Mouse (Mus musculus) kidney, adult 2 months (tissue): ENCODE measurements around the gene Tcte1.

Experiments used
- CTCF ChIP-seq: fragments of 200-500 bp; conservative IDR thresholded peaks from 2 replicates; pipeline ENCODE4 v1.5.1; 2011; ENCODE audit warnings: low read depth, mild to moderate bottlenecking, control low read depth, low read length, moderate library complexity, mixed read lengths; ENCODE audit not compliant: insufficient read depth, insufficient read length
- POLR2A ChIP-seq: fragments of 200-500 bp; IDR thresholded peaks from one replicate; pipeline ENCODE4 v1.6.1; 2011; ENCODE audit warnings: low read depth, low read length, control low read depth

DNA sequence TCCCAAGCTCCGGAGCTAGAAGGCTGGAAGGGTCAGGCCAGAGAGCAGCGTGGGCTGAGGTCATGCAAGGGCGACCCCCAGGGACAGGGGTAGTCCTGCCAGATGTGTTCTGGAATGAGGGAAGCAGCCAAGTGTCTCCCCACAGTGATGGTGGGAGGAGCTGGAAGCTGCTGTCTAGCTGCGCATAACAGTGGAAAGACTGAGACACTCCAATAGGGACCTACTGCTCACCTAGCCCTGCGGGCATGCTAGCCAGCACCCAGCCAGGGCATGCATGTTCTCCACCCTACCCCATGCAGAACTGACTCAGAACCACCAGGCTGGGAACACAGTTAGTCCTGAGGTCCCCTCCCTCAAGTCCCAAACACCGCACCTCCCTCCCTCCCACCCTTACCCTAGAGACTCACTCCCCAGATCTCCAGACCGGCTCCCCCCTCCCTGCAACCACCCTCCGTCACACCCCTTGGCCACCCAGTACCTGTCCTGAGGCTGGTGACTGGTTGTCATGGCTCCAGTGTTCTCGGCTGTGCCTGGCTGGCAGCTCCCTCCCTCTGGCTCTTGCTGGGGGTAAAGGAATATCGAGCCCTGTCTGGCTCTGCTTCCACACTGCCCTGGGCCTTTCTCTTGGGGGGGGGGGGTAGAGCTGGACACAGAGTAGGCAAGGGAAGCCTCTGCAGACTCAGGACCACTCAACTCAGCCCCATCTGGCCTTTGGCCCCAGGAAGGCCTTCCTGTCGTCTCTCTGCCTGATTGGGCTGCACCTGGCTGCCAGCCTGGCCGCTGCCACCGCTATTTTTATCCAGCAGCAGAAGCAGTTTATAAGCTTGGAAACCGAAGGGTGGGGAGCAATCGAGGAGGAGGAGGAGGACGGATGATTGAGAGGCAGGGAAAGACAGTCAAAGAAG lies 68.7 kb downstream of the Tcte1 start:
- no peak for TF ChIP-seq POLR2A
- TF ChIP-seq CTCF = no peak
